Mouse (Mus musculus): Measurements from ENCODE around the gene Crim1. TPM values are rescaled to one million over a fixed set of nuclear protein-coding genes. Genes with fewer than 3 reads are reported as not detected.
A peak's percentile ranks its signal among the peaks of the same experiment; 100 is the strongest.

Gene Crim1
- polyA plus RNA-seq, 2 experiments = 10.5 to 22.9 TPM

GRCm38 (mm10) chr17:78166566-78166965, 33.5 kb upstream of the Crim1 start:
- TF ChIP-seq POLR2A (IDR thresholded peaks at IDR 0.05; ENCODE audit: borderline replicate concordance, extremely low read depth, insufficient read depth, insufficient read length) = no peak
- H3K27ac ChIP-seq (replicated peaks; ENCODE audit: low read depth, low read length) = no peak overlapping the region
- H3K4me3 ChIP-seq (replicated peaks; ENCODE audit: low read length) = no peak overlapping the region
- ATAC-seq (ENCODE audit: low FRiP score, low read depth) = no peak
- no peak overlapping the region for H3K4me2 ChIP-seq (replicated peaks; ENCODE audit: low read depth, low read length, severe bottlenecking)
- H3K9ac ChIP-seq (ENCODE audit: low read depth, low read length, severe bottlenecking) = no peak overlapping the region
- no peaks in the 10 kb centered on the region for H3K27me3 ChIP-seq (ENCODE audit: control insufficient read depth, insufficient read depth, low read length)
- no peaks in the 10 kb centered on the region for H3K36me3 ChIP-seq (ENCODE audit: control insufficient read depth, insufficient read depth, low read length)
- DNase-seq (ENCODE audit: low spot score) = no peak
- no peaks in the 10 kb centered on the region for H3K9me3 ChIP-seq (ENCODE audit: control insufficient read depth, low read length)
- no peaks in the 10 kb centered on the region for H3K4me1 ChIP-seq (ENCODE audit: control insufficient read depth, insufficient read depth, low read length)
- 70% methylated on average over 4 of the region's 4 CpGs for WGBS

GRCm38 (mm10) chr17:78172371-78172770, 27.7 kb upstream of the Crim1 start:
- Histone ChIP-seq H3K9me3 (ENCODE audit: control insufficient read depth, low read length) (no peaks in the 10 kb centered on the region), H3K4me2 (replicated peaks; ENCODE audit: low read depth, low read length, severe bottlenecking) (no peak overlapping the region), H3K27me3 (ENCODE audit: control insufficient read depth, insufficient read depth, low read length) (no peaks in the 10 kb centered on the region), H3K9ac (ENCODE audit: low read depth, low read length, severe bottlenecking) (no peak overlapping the region), H3K4me3 (replicated peaks; ENCODE audit: low read length) (no peak overlapping the region), H3K4me1 (ENCODE audit: control insufficient read depth, insufficient read depth, low read length) (no peaks in the 10 kb centered on the region), H3K36me3 (ENCODE audit: control insufficient read depth, insufficient read depth, low read length) (no peaks in the 10 kb centered on the region), H3K27ac (replicated peaks; ENCODE audit: low read depth, low read length) (no peak overlapping the region)
- ATAC-seq (ENCODE audit: low FRiP score, low read depth) (no peak), DNase-seq (ENCODE audit: low spot score) (no peak)
- TF ChIP-seq POLR2A (IDR thresholded peaks at IDR 0.05; ENCODE audit: borderline replicate concordance, extremely low read depth, insufficient read depth, insufficient read length) = no peak
- 68% methylated on average over 2 of the region's 2 CpGs for WGBS

GRCm38 (mm10) chr17:78180766-78181165, 19.3 kb upstream of the Crim1 start:
- no peak for ATAC-seq (ENCODE audit: low FRiP score, low read depth)
- Histone ChIP-seq H3K27ac (replicated peaks; ENCODE audit: low read depth, low read length) (no peak overlapping the region), H3K9me3 (ENCODE audit: control insufficient read depth, low read length) (no peaks in the 10 kb centered on the region), H3K4me3 (replicated peaks; ENCODE audit: low read length) (no peak overlapping the region), H3K4me2 (replicated peaks; ENCODE audit: low read depth, low read length, severe bottlenecking) (no peak overlapping the region), H3K9ac (ENCODE audit: low read depth, low read length, severe bottlenecking) (no peak overlapping the region), H3K4me1 (ENCODE audit: control insufficient read depth, insufficient read depth, low read length) (no peaks in the 10 kb centered on the region), H3K27me3 (ENCODE audit: control insufficient read depth, insufficient read depth, low read length) (no peaks in the 10 kb centered on the region), H3K36me3 (ENCODE audit: control insufficient read depth, insufficient read depth, low read length) (no peaks in the 10 kb centered on the region)
- no peak for DNase-seq (ENCODE audit: low spot score)
- no peak for TF ChIP-seq POLR2A (IDR thresholded peaks at IDR 0.05; ENCODE audit: borderline replicate concordance, extremely low read depth, insufficient read depth, insufficient read length)
- 89% methylated on average over 6 of the region's 6 CpGs for WGBS

- Histone ChIP-seq H3K4me2 (replicated peaks; ENCODE audit: low read depth, low read length, severe bottlenecking) (no peak overlapping the region), H3K9me3 (ENCODE audit: control insufficient read depth, low read length) (no peaks in the 10 kb centered on the region), H3K9ac (ENCODE audit: low read depth, low read length, severe bottlenecking) (no peak overlapping the region), H3K4me3 (replicated peaks; ENCODE audit: low read length) (no peak overlapping the region), H3K4me1 (ENCODE audit: control insufficient read depth, insufficient read depth, low read length) (no peaks in the 10 kb centered on the region), H3K27ac (replicated peaks; ENCODE audit: low read depth, low read length) (no peak overlapping the region), H3K36me3 (ENCODE audit: control insufficient read depth, insufficient read depth, low read length) (no peaks in the 10 kb centered on the region), H3K27me3 (ENCODE audit: control insufficient read depth, insufficient read depth, low read length) (no peaks in the 10 kb centered on the region)
- ATAC-seq (ENCODE audit: low FRiP score, low read depth) (no peak), DNase-seq (ENCODE audit: low spot score) (no peak)
- WGBS = 93% methylated on average over 5 of the region's 5 CpGs
- no peak for TF ChIP-seq POLR2A (IDR thresholded peaks at IDR 0.05; ENCODE audit: borderline replicate concordance, extremely low read depth, insufficient read depth, insufficient read length)
Measured at GRCm38 (mm10) chr17:78196184-78196583, 3.9 kb upstream of the Crim1 start.

GRCm38 (mm10) chr17:78197111-78197510, 2.9 kb upstream of the Crim1 start:
- 29% methylated on average over 7 of the region's 7 CpGs for WGBS

GRCm38 (mm10) chr17:78198140-78198539, 1.9 kb upstream of the Crim1 start:
- no peaks in the 10 kb centered on the region for H3K27me3 ChIP-seq (ENCODE audit: control insufficient read depth, insufficient read depth, low read length)
- WGBS = 41% methylated on average over 4 of the region's 4 CpGs
- TF ChIP-seq POLR2A (IDR thresholded peaks at IDR 0.05; ENCODE audit: borderline replicate concordance, extremely low read depth, insufficient read depth, insufficient read length) = no peak

More at GRCm38 (mm10) chr17:78197111-78197510, 2.9 kb upstream of the Crim1 start:
- H3K27ac ChIP-seq (replicated peaks; ENCODE audit: low read depth, low read length) = no peak overlapping the region
- H3K36me3 ChIP-seq (ENCODE audit: control insufficient read depth, insufficient read depth, low read length) = no peaks in the 10 kb centered on the region
- ATAC-seq (ENCODE audit: low FRiP score, low read depth) = no peak
- no peak overlapping the region for H3K4me3 ChIP-seq (replicated peaks; ENCODE audit: low read length)
- peaks cover 4% of the 10 kb centered on the region; the same call in 1 of the 2 replicates for H3K4me1 ChIP-seq (ENCODE audit: control insufficient read depth, insufficient read depth, low read length)
- no peak for TF ChIP-seq POLR2A (IDR thresholded peaks at IDR 0.05; ENCODE audit: borderline replicate concordance, extremely low read depth, insufficient read depth, insufficient read length)
- H3K27me3 ChIP-seq (ENCODE audit: control insufficient read depth, insufficient read depth, low read length) = no peaks in the 10 kb centered on the region
- H3K4me2 ChIP-seq (replicated peaks; ENCODE audit: low read depth, low read length, severe bottlenecking) = no peak overlapping the region
- H3K9ac ChIP-seq (ENCODE audit: low read depth, low read length, severe bottlenecking) = no peak overlapping the region
- DNase-seq (ENCODE audit: low spot score) = peak; percentile 34
- H3K9me3 ChIP-seq (ENCODE audit: control insufficient read depth, low read length) = no peaks in the 10 kb centered on the region

More at GRCm38 (mm10) chr17:78198140-78198539, 1.9 kb upstream of the Crim1 start:
- H3K9me3 ChIP-seq (ENCODE audit: control insufficient read depth, low read length) = no peaks in the 10 kb centered on the region
- DNase-seq (ENCODE audit: low spot score) (no peak), ATAC-seq (ENCODE audit: low FRiP score, low read depth) (no peak)
- H3K36me3 ChIP-seq (ENCODE audit: control insufficient read depth, insufficient read depth, low read length) = no peaks in the 10 kb centered on the region
- H3K4me3 ChIP-seq (replicated peaks; ENCODE audit: low read length) = no peak overlapping the region
- no peak overlapping the region for H3K9ac ChIP-seq (ENCODE audit: low read depth, low read length, severe bottlenecking)
- H3K4me2 ChIP-seq (replicated peaks; ENCODE audit: low read depth, low read length, severe bottlenecking) = no peak overlapping the region
- peaks cover 13% of the 10 kb centered on the region for H3K4me1 ChIP-seq (ENCODE audit: control insufficient read depth, insufficient read depth, low read length)
- H3K27ac ChIP-seq (replicated peaks; ENCODE audit: low read depth, low read length) = no peak overlapping the region

All from limb, embryonic 14.5 days (tissue).